Mouse (Mus musculus): ENCODE measurements around the gene Wdr18. TPM values are rescaled to one million over a fixed set of nuclear protein-coding genes. Genes with fewer than 3 reads are reported as not detected.
A peak's percentile ranks its signal among the peaks of the same experiment; 100 is the strongest.

Gene Wdr18
- polyA plus RNA-seq, 1 experiment, result 67.5 TPM

GRCm38 (mm10) chr10:79934272-79934721 is 25.7 kb upstream of the Wdr18 start:
- WGBS, result 14% methylated on average over 13 of the region's 13 CpGs
- no peaks in the 10 kb centered on the region for H3K36me3 ChIP-seq (ENCODE audit: control insufficient read depth, insufficient read depth, low read length)
- peaks cover 51% of the 10 kb centered on the region for H3K4me1 ChIP-seq (ENCODE audit: control insufficient read depth, insufficient read depth, low read length)
- peak; percentile 96 for DNase-seq
- TF ChIP-seq POLR2A (IDR thresholded peaks at IDR 0.05; ENCODE audit: low read depth, low read length), result no peak
- no peak for TF ChIP-seq CTCF (conservative IDR thresholded peaks at IDR 0.05; ENCODE audit: insufficient read depth, insufficient read length, low read depth, low read length)
- H3K27ac ChIP-seq (ENCODE audit: insufficient read depth, low read depth, low read length), result peak overlapping the region; percentile 18; the same call in 1 of the 2 replicates
- H3K4me3 ChIP-seq (ENCODE audit: insufficient read depth, low read depth, low read length), result no peak overlapping the region
- H3K27me3 ChIP-seq (replicated peaks; ENCODE audit: control insufficient read depth, insufficient read depth, low read length), result no peaks in the 10 kb centered on the region

GRCm38 (mm10) chr10:79934794-79935569 is 25.0 kb upstream of the Wdr18 start:
- H3K27ac ChIP-seq (ENCODE audit: insufficient read depth, low read depth, low read length), result no peak overlapping the region
- H3K36me3 ChIP-seq (ENCODE audit: control insufficient read depth, insufficient read depth, low read length), result no peaks in the 10 kb centered on the region
- H3K27me3 ChIP-seq (replicated peaks; ENCODE audit: control insufficient read depth, insufficient read depth, low read length), result no peaks in the 10 kb centered on the region
- peaks cover 56% of the 10 kb centered on the region for H3K4me1 ChIP-seq (ENCODE audit: control insufficient read depth, insufficient read depth, low read length)
- DNase-seq, result no peak
- TF ChIP-seq CTCF (conservative IDR thresholded peaks at IDR 0.05; ENCODE audit: insufficient read depth, insufficient read length, low read depth, low read length), result no peak
- TF ChIP-seq POLR2A (IDR thresholded peaks at IDR 0.05; ENCODE audit: low read depth, low read length), result no peak
- 81% methylated on average over 16 of the region's 16 CpGs for WGBS
- H3K4me3 ChIP-seq (ENCODE audit: insufficient read depth, low read depth, low read length), result no peak overlapping the region

- peak overlapping the region; percentile 76 for H3K27ac ChIP-seq (ENCODE audit: insufficient read depth, low read depth, low read length)
- 8% methylated on average over 10 of the region's 10 CpGs for WGBS
- no peaks in the 10 kb centered on the region for H3K27me3 ChIP-seq (replicated peaks; ENCODE audit: control insufficient read depth, insufficient read depth, low read length)
- no peaks in the 10 kb centered on the region for H3K36me3 ChIP-seq (ENCODE audit: control insufficient read depth, insufficient read depth, low read length)
- H3K4me1 ChIP-seq (ENCODE audit: control insufficient read depth, insufficient read depth, low read length), result peaks cover 62% of the 10 kb centered on the region
- peak; percentile 91 for DNase-seq
- TF ChIP-seq CTCF (conservative IDR thresholded peaks at IDR 0.05; ENCODE audit: insufficient read depth, insufficient read length, low read depth, low read length) (no peak), POLR2A (IDR thresholded peaks at IDR 0.05; ENCODE audit: low read depth, low read length) (no peak)
- H3K4me3 ChIP-seq (ENCODE audit: insufficient read depth, low read depth, low read length), result no peak overlapping the region
Measured at GRCm38 (mm10) chr10:79936284-79936910, 23.6 kb upstream of the Wdr18 start.

GRCm38 (mm10) chr10:79936911-79937441 is 23.0 kb upstream of the Wdr18 start:
- Histone ChIP-seq H3K27ac (ENCODE audit: insufficient read depth, low read depth, low read length) (peak overlapping the region; percentile 76), H3K36me3 (ENCODE audit: control insufficient read depth, insufficient read depth, low read length) (no peaks in the 10 kb centered on the region), H3K4me1 (ENCODE audit: control insufficient read depth, insufficient read depth, low read length) (peaks cover 62% of the 10 kb centered on the region), H3K27me3 (replicated peaks; ENCODE audit: control insufficient read depth, insufficient read depth, low read length) (no peaks in the 10 kb centered on the region), H3K4me3 (ENCODE audit: insufficient read depth, low read depth, low read length) (no peak overlapping the region)
- WGBS, result 12% methylated on average over 27 of the region's 27 CpGs
- TF ChIP-seq CTCF (conservative IDR thresholded peaks at IDR 0.05; ENCODE audit: insufficient read depth, insufficient read length, low read depth, low read length), result no peak
- peak; percentile 89 for DNase-seq

GRCm38 (mm10) chr10:79937775-79938526 is 22.0 kb upstream of the Wdr18 start:
- WGBS, result 41% methylated on average over 11 of the region's 11 CpGs
- H3K36me3 ChIP-seq (ENCODE audit: control insufficient read depth, insufficient read depth, low read length), result no peaks in the 10 kb centered on the region

GRCm38 (mm10) chr10:79940749-79941148 is 19.2 kb upstream of the Wdr18 start:
- Histone ChIP-seq H3K36me3 (ENCODE audit: control insufficient read depth, insufficient read depth, low read length) (no peaks in the 10 kb centered on the region), H3K4me3 (ENCODE audit: insufficient read depth, low read depth, low read length) (no peak overlapping the region), H3K27me3 (replicated peaks; ENCODE audit: control insufficient read depth, insufficient read depth, low read length) (no peaks in the 10 kb centered on the region), H3K27ac (ENCODE audit: insufficient read depth, low read depth, low read length) (no peak overlapping the region), H3K4me1 (ENCODE audit: control insufficient read depth, insufficient read depth, low read length) (peaks cover 51% of the 10 kb centered on the region)
- TF ChIP-seq POLR2A (IDR thresholded peaks at IDR 0.05; ENCODE audit: low read depth, low read length), result no peak
- 50% methylated on average over 7 of the region's 7 CpGs for WGBS
- no peak for DNase-seq

More at GRCm38 (mm10) chr10:79937775-79938526, 22.0 kb upstream of the Wdr18 start:
- H3K27me3 ChIP-seq (replicated peaks; ENCODE audit: control insufficient read depth, insufficient read depth, low read length), result no peaks in the 10 kb centered on the region
- no peak overlapping the region for H3K4me3 ChIP-seq (ENCODE audit: insufficient read depth, low read depth, low read length)
- H3K4me1 ChIP-seq (ENCODE audit: control insufficient read depth, insufficient read depth, low read length), result peaks cover 62% of the 10 kb centered on the region
- no peak for TF ChIP-seq POLR2A (IDR thresholded peaks at IDR 0.05; ENCODE audit: low read depth, low read length)
- no peak for TF ChIP-seq CTCF (conservative IDR thresholded peaks at IDR 0.05; ENCODE audit: insufficient read depth, insufficient read length, low read depth, low read length)
- DNase-seq, result peak; percentile 79
- H3K27ac ChIP-seq (ENCODE audit: insufficient read depth, low read depth, low read length), result peak overlapping the region; percentile 52; the same call in 1 of the 2 replicates
